Mouse (Mus musculus): ENCODE data around the gene Orm2.

GRCm38 (mm10) chr4:63405051-63405450 is 42.8 kb downstream of the Orm2 start:
- TF ChIP-seq CTCF (IDR thresholded peaks at IDR 0.05; ENCODE audit: low read depth): no peak
- no peak for TF ChIP-seq EP300 (optimal IDR thresholded peaks at IDR 0.05)

Data from stomach, postnatal 0 days (tissue).